Mouse (Mus musculus) CH12.LX (cell line): ENCODE measurements around the gene Hunk. TPM values are rescaled to one million over a fixed set of nuclear protein-coding genes. Genes with fewer than 3 reads are reported as not detected.

Experiments used
- DNase-seq: peaks from one replicate; pipeline ENCODE4 v3.0.0-alpha.2; 2013; ENCODE audit errors: extremely low read depth
- H3K27ac ChIP-seq: 2 replicates; pipeline ENCODE4 v1.5.1; 2012; ENCODE audit warnings: low read depth, mild to moderate bottlenecking, control low read depth, moderate library complexity; ENCODE audit not compliant: insufficient read depth
- H3K27me3 ChIP-seq: replicated peaks from 2 replicates; pipeline ENCODE3; 2012; ENCODE audit warnings: inconsistent platforms
- H3K36me3 ChIP-seq, 2 experiments: replicated peaks in 1 of 2; 2 replicates each; pipeline versions ENCODE3 to v1.6.1; 2012; ENCODE audit warnings: inconsistent platforms in 1 of 2, low read length in 1 of 2, mild to moderate bottlenecking in 1 of 2, mixed read lengths in 1 of 2, moderate library complexity in 1 of 2; ENCODE audit not compliant: control insufficient read depth in 1 of 2, insufficient read depth in 1 of 2
- H3K4me1 ChIP-seq, 2 experiments: 2 replicates each; pipeline ENCODE4 v1.6.1; 2012; ENCODE audit warnings: inconsistent platforms in 1 of 2, moderate library complexity in 1 of 2; ENCODE audit not compliant: insufficient read depth in 2 of 2, control insufficient read depth in 1 of 2
- H3K4me2 ChIP-seq: 2 replicates; pipeline ENCODE4 v1.6.1; 2012; ENCODE audit warnings: low read depth, mild to moderate bottlenecking, control low read depth; ENCODE audit not compliant: poor library complexity, insufficient read depth, severe bottlenecking
- H3K4me3 ChIP-seq, 3 experiments: fragments of 150-350 bp in 1 of 3; sonication (generic) in 1 of 3; replicated peaks in 1 of 3; 2 replicates each; pipeline versions ENCODE3 to v1.5.1; 2011 to 2012; ENCODE audit warnings: low read depth in 2 of 3, low read length in 2 of 3, mild to moderate bottlenecking in 2 of 3, moderate library complexity in 2 of 3, control low read depth in 1 of 3, improper control_type of control experiment in 1 of 3, inconsistent platforms in 1 of 3, mixed read lengths in 1 of 3; ENCODE audit not compliant: poor library complexity in 1 of 3
- H3K79me2 ChIP-seq: replicated peaks from 2 replicates; pipeline ENCODE4 v1.6.1; 2012; ENCODE audit warnings: mild to moderate bottlenecking, moderate library complexity; ENCODE audit not compliant: control insufficient read depth, poor library complexity, insufficient read depth, severe bottlenecking; ENCODE audit errors: extremely low read depth
- H3K9ac ChIP-seq: 2 replicates; pipeline ENCODE4 v1.6.1; 2012; ENCODE audit warnings: low read depth, mild to moderate bottlenecking, control low read depth, moderate library complexity; ENCODE audit not compliant: insufficient read depth
- H3K9me3 ChIP-seq: replicated peaks from 2 replicates; pipeline ENCODE3; 2012; ENCODE audit warnings: low read length, inconsistent platforms, mixed read lengths
- CHD1 ChIP-seq: IDR thresholded peaks from 2 replicates; pipeline ENCODE4 v1.6.1; 2012; ENCODE audit warnings: low read depth, low read length, improper control_type of control experiment, inconsistent platforms
- CHD2 ChIP-seq: IDR thresholded peaks from 2 replicates; pipeline ENCODE4 v1.6.1; 2011; ENCODE audit warnings: low read length, improper control_type of control experiment
- E2F4 ChIP-seq: IDR thresholded peaks from 2 replicates; pipeline ENCODE4 v1.6.1; 2011; ENCODE audit warnings: low read depth, low read length, improper control_type of control experiment; ENCODE audit not compliant: insufficient replicate concordance
- EP300 ChIP-seq: IDR thresholded peaks from 2 replicates; pipeline ENCODE4 v1.6.1; 2011; ENCODE audit warnings: low read length, improper control_type of control experiment
- ETS1 ChIP-seq: conservative IDR thresholded peaks from 2 replicates; pipeline ENCODE4 v1.6.1; 2012; ENCODE audit warnings: low read depth, mild to moderate bottlenecking, inconsistent platforms, low read length, improper control_type of control experiment, moderate library complexity
- GABPA ChIP-seq: IDR thresholded peaks from 2 replicates; pipeline ENCODE4 v1.6.1; 2012; ENCODE audit warnings: low read depth, low read length, improper control_type of control experiment, inconsistent platforms; ENCODE audit not compliant: insufficient replicate concordance
- IRF4 ChIP-seq: IDR thresholded peaks from 2 replicates; pipeline ENCODE4 v1.6.1; 2014; ENCODE audit warnings: low read depth, mild to moderate bottlenecking, inconsistent platforms, low read length, improper control_type of control experiment
- JUN ChIP-seq: IDR thresholded peaks from 2 replicates; pipeline ENCODE4 v1.6.1; 2011; ENCODE audit warnings: low read depth, mild to moderate bottlenecking, low read length, improper control_type of control experiment, moderate library complexity; ENCODE audit not compliant: insufficient read depth
- JUND ChIP-seq: conservative IDR thresholded peaks from 2 replicates; pipeline ENCODE4 v1.6.1; 2011; ENCODE audit warnings: low read depth, low read length, improper control_type of control experiment
- MAX ChIP-seq: IDR thresholded peaks from 2 replicates; pipeline ENCODE4 v1.6.1; 2011; ENCODE audit warnings: low read length, improper control_type of control experiment
- MAZ ChIP-seq: IDR thresholded peaks from 2 replicates; pipeline ENCODE4 v1.6.1; 2012; ENCODE audit warnings: low read depth, mild to moderate bottlenecking, inconsistent platforms, low read length, improper control_type of control experiment, moderate library complexity
- NRF1 ChIP-seq: IDR thresholded peaks from 2 replicates; pipeline ENCODE4 v1.6.1; 2014; ENCODE audit warnings: low read depth, mild to moderate bottlenecking, inconsistent platforms, low read length, improper control_type of control experiment, moderate library complexity
- PAX5 ChIP-seq: IDR thresholded peaks from 2 replicates; pipeline ENCODE4 v1.6.1; 2012; ENCODE audit warnings: low read length, inconsistent platforms, mixed read lengths
- POLR2A ChIP-seq: IDR thresholded peaks from 2 replicates; pipeline ENCODE4 v1.6.1; 2011; ENCODE audit warnings: low read depth, mild to moderate bottlenecking, improper control_type of control experiment, low read length
- RAD21 ChIP-seq: IDR thresholded peaks from 2 replicates; pipeline ENCODE4 v1.6.1; 2011; ENCODE audit warnings: low read depth, mild to moderate bottlenecking, low read length, improper control_type of control experiment, moderate library complexity
- SIN3A ChIP-seq: IDR thresholded peaks from 2 replicates; pipeline ENCODE4 v1.6.1; 2012; ENCODE audit warnings: low read length, improper control_type of control experiment, inconsistent platforms
- TBP ChIP-seq: conservative IDR thresholded peaks from 2 replicates; pipeline ENCODE4 v1.6.1; 2011; ENCODE audit warnings: low read depth, low read length, improper control_type of control experiment
- USF1 ChIP-seq: IDR thresholded peaks from 2 replicates; pipeline ENCODE4 v1.6.1; 2014; ENCODE audit warnings: low read depth, mild to moderate bottlenecking, inconsistent platforms, low read length, improper control_type of control experiment
- USF2 ChIP-seq: conservative IDR thresholded peaks from 2 replicates; pipeline ENCODE4 v1.6.1; 2011; ENCODE audit warnings: low read depth, low read length, improper control_type of control experiment
- ZC3H11A ChIP-seq: IDR thresholded peaks from 2 replicates; pipeline ENCODE4 v1.6.1; 2012; ENCODE audit warnings: low read depth, mild to moderate bottlenecking, inconsistent platforms, low read length, improper control_type of control experiment
- ZNF384 ChIP-seq: IDR thresholded peaks from 2 replicates; pipeline ENCODE4 v1.6.1; 2012; ENCODE audit warnings: low read depth, low read length, improper control_type of control experiment, inconsistent platforms
- dilution Hi-C: fragments of 300-500 bp; cut with MboI; formaldehyde crosslinking; loops from 2 replicates; pipeline ENCODE4 v1.14.3; 2020; ENCODE audit warnings: low sequenced_read_pairs; ENCODE audit not compliant: extremely low pct_unique_long_range_greater_than_20kb, extremely low pct_ligation_motif_present
- in situ Hi-C: fragments of 300-500 bp; cut with MboI; formaldehyde crosslinking; loops from 3 replicates; pipeline ENCODE4 v1.14.3; 2019; ENCODE audit warnings: low sequenced_read_pairs, low pct_ligation_motif_present, low pct_unique_long_range_greater_than_20kb, mixed read lengths
- polyA plus RNA-seq: library from polyadenylated mRNA; unstranded; fragments of >175 nt; gene quantifications from 2 replicates; pipeline ENCODE4 v1.2.1, GENCODE M21; 2012; ENCODE audit warnings: low read depth; ENCODE audit not compliant: insufficient read length
- total RNA-seq, 2 experiments: library from RNA; depleted of rRNA; stranded (reverse); fragments of 300-350 nt in 1 of 2; fragments of >200 nt in 1 of 2; gene quantifications; 2 replicates each; pipeline ENCODE4 v1.2.3; 2012 to 2014

The Hunk gene
- total and polyA plus RNA-seq, 3 experiments = not detected

DNA sequence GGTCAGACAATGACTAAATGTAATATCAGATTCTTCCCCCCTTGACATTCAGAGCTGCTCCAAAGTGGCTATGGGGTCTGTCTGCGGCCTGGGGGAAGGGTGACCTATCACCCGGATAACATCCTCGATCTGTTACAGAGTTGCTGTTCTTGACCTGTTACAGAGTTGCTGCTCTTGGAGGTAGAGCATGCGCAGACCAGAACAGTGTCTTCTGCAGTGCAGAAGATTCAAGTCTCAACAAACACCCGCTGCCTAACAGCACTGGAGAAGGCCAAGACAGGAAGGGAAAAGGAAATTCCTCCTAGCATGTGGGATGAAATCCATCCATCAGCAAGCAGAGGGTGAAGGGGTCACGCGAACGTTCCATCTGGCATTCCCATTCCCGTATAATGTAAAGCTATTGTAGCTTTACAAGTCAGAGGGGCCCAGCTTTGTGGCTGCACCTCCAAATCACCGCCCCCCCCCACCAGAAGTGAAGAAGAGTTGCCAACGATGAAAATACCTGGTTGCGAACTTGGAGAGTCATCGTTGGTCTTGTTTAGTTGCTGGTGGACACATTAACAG is 133.0 kb downstream of the Hunk start:
- no peaks in the 10 kb centered on the region for H3K4me1 ChIP-seq
- dilution Hi-C loops (no loop called here), in situ Hi-C loops (no loop called here)
- no peak for DNase-seq
- H3K4me3 ChIP-seq = no peak overlapping the region
- peaks cover 53% of the 10 kb centered on the region for H3K9me3 ChIP-seq
- no peak overlapping the region for H3K9ac ChIP-seq
- TF ChIP-seq EP300 = no peak
- no peak for TF ChIP-seq NRF1
- TF ChIP-seq SIN3A = no peak
- TF ChIP-seq IRF4 = no peak
- no peaks in the 10 kb centered on the region for H3K36me3 ChIP-seq
- no peak overlapping the region for H3K4me2 ChIP-seq
- H3K79me2 ChIP-seq = no peaks in the 10 kb centered on the region
- H3K27me3 ChIP-seq = peaks cover 8% of the 10 kb centered on the region
- H3K27ac ChIP-seq = no peak overlapping the region

DNA sequence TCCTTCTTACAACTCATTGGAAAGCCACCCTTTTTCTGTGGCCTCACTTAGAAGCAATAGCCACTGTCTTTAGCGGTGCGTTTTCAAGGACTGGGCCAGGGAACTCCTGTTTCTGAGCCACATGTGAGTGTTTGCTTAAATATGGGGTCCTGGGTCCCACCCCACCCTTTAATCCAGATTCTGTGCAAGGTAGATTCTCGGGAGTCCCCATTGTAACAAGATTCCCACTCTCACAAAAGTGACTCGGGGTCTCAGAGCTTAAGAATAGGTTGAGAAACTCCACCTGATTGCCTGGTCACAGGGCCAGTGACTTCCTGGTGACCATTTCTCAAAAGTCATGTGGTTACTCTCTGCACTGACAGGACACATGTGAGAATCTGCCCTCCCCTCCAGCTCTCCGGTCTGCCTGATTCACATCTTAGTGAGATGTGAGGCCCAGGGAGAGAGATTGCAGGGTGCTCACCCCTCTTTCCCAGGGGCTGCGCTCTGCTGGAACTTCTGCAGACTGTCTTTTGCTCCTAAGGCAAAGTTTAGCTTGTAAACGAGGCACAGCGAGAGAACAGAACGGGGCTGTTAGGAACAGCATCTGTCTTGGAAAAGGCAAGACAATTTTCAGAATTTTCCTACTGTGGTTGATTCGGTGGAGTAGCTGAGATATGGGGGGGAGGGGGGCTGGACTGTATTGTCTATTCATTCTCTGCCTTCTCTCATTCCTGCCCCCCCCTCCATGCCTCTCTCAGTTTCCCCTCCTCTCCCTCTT is 135.6 kb downstream of the Hunk start:
- H3K4me2 ChIP-seq = no peak overlapping the region
- no peaks in the 10 kb centered on the region for H3K36me3 ChIP-seq
- H3K79me2 ChIP-seq = no peaks in the 10 kb centered on the region
- peaks cover 12% of the 10 kb centered on the region for H3K27me3 ChIP-seq
- H3K4me1 ChIP-seq = no peaks in the 10 kb centered on the region
- dilution Hi-C loops (no loop called here), in situ Hi-C loops (no loop called here)
- H3K27ac ChIP-seq = no peak overlapping the region
- peaks cover 53% of the 10 kb centered on the region for H3K9me3 ChIP-seq
- H3K9ac ChIP-seq = no peak overlapping the region
- H3K4me3 ChIP-seq = no peak overlapping the region
- TF ChIP-seq MAZ (no peak), GABPA (no peak), CHD1 (no peak), TBP (no peak), CHD2 (no peak), JUND (no peak), POLR2A (no peak), ETS1 (no peak), SIN3A (no peak), MAX (no peak), JUN (no peak)
- TF ChIP-seq, all 38 proteins: peak for 0
- DNase-seq = no peak

DNA sequence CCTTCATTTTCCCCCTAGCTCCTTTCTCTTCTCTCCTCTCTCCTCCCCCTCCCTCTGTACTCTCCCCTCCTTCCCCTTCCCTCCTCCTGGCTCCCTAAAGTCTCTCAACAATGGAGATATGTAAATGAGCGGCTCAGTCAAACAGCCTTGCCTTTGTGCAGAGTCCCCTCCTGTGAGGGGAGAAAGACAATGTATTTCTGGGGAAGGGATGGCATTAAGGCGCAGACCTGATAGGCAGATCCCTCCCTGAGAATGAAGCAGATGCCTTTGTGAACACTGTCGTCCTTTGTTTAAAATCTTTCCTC is 136.1 kb downstream of the Hunk start:
- dilution Hi-C loops = no loop called here
- no peaks in the 10 kb centered on the region for H3K4me1 ChIP-seq
- H3K27ac ChIP-seq = no peak overlapping the region
- H3K9ac ChIP-seq = no peak overlapping the region
- no peaks in the 10 kb centered on the region for H3K79me2 ChIP-seq
- peaks cover 16% of the 10 kb centered on the region for H3K27me3 ChIP-seq
- no peaks in the 10 kb centered on the region for H3K36me3 ChIP-seq
- no peak overlapping the region for H3K4me3 ChIP-seq
- no peak overlapping the region for H3K4me2 ChIP-seq
- in situ Hi-C loops = no loop called here
- H3K9me3 ChIP-seq = peaks cover 55% of the 10 kb centered on the region
- TF ChIP-seq TBP (no peak), RAD21 (no peak), ZNF384 (no peak), ZC3H11A (no peak), PAX5 (no peak), USF2 (no peak), E2F4 (no peak), USF1 (no peak), POLR2A (no peak)
- DNase-seq = no peak
